Mouse (Mus musculus) liver, postnatal 0 days (tissue): ENCODE data around the gene Grid2. TPM values are rescaled to one million over a fixed set of nuclear protein-coding genes. Genes with fewer than 3 reads are reported as not detected.

ENCODE experiments used
- ATAC-seq: fragments of 200-750 bp; cut with Nextera tagmentation; 2 replicates; pipeline ENCODE4 v1.8.0; 2017; ENCODE audit warnings: mild to moderate bottlenecking, moderate library complexity
- DNase-seq: peaks from one replicate; pipeline ENCODE4 v3.0.0-alpha.2; 2016
- H3K27ac ChIP-seq: fragments of 300-500 bp; sonication (generic); 2 replicates; pipeline ENCODE4 v1.5.1; 2014; ENCODE audit warnings: antibody characterized with exemption, moderate library complexity, mild to moderate bottlenecking, low read depth
- H3K27me3 ChIP-seq: fragments of 300-500 bp; sonication (generic); 2 replicates; pipeline ENCODE4 v1.6.1; 2014; ENCODE audit warnings: low read length, control low read depth, mixed read lengths; ENCODE audit not compliant: insufficient read depth
- H3K36me3 ChIP-seq: fragments of 300-500 bp; sonication (generic); replicated peaks from 2 replicates; pipeline ENCODE4 v1.6.1; 2014; ENCODE audit warnings: mild to moderate bottlenecking, control low read depth, low read length, moderate library complexity, mixed read lengths; ENCODE audit not compliant: insufficient read depth
- H3K4me1 ChIP-seq: fragments of 300-500 bp; sonication (generic); 2 replicates; pipeline ENCODE4 v1.6.1; 2014; ENCODE audit warnings: antibody characterized with exemption, mild to moderate bottlenecking, control low read depth; ENCODE audit not compliant: insufficient read depth
- H3K4me2 ChIP-seq: fragments of 300-500 bp; sonication (generic); 2 replicates; pipeline ENCODE4 v1.6.1; 2014; ENCODE audit warnings: low read depth, mild to moderate bottlenecking, low read length, moderate library complexity, mixed read lengths
- H3K4me3 ChIP-seq: fragments of 300-500 bp; sonication (generic); 2 replicates; pipeline ENCODE4 v1.5.1; 2014; ENCODE audit warnings: low read depth, low read length
- H3K9ac ChIP-seq: fragments of 300-500 bp; sonication (generic); replicated peaks from 2 replicates; pipeline ENCODE4 v1.6.1; 2014; ENCODE audit warnings: mild to moderate bottlenecking, moderate library complexity
- H3K9me3 ChIP-seq: fragments of 300-500 bp; sonication (generic); 2 replicates; pipeline ENCODE4 v1.6.1; 2016; ENCODE audit warnings: mild to moderate bottlenecking, control low read depth, low read length, mixed read lengths
- CTCF ChIP-seq: sonication (generic); IDR thresholded peaks from 2 replicates; pipeline ENCODE4 v1.5.1; 2016; ENCODE audit warnings: antibody characterized with exemption, low read depth
- EP300 ChIP-seq: IDR thresholded peaks from 2 replicates; pipeline ENCODE4 v1.6.1; 2016; ENCODE audit warnings: antibody characterized with exemption, low read depth, mild to moderate bottlenecking
- WGBS: fragments of 180-500 bp; shearing (Covaris S2); extraction: QIAGEN DNeasy Blood & Tissue Kit; methylation state at CpG from one replicate; pipeline ENCODE4 v1.1.7; 2014; ENCODE audit not compliant: insufficient replicate concordance; 5-methylcytosine and 5-hydroxymethylcytosine counted together
- polyA plus RNA-seq: library from polyadenylated mRNA; unstranded; fragments of >200 nt; fragmentation: Nextera tagmentation; extraction: Ambion mirVana; gene quantifications from 2 replicates; pipeline ENCODE4 v1.2.1, GENCODE M21; 2015

The Grid2 gene
- polyA plus RNA-seq, 1 experiment from 2014 or later = not detected

- Histone ChIP-seq H3K9me3 (no peaks in the 10 kb centered on the region), H3K9ac (no peak overlapping the region), H3K27me3 (no peaks in the 10 kb centered on the region), H3K36me3 (no peaks in the 10 kb centered on the region), H3K27ac (no peak overlapping the region), H3K4me1 (no peaks in the 10 kb centered on the region), H3K4me2 (no peak overlapping the region), H3K4me3 (no peak overlapping the region)
- ATAC-seq = no peak
- WGBS = 73% methylated on average over 6 of the region's 6 CpGs
- no peak for DNase-seq
- no peak for TF ChIP-seq CTCF
- TF ChIP-seq EP300 = no peak
Measured at GRCm38 (mm10) chr6:63964269-63964668, 708.6 kb downstream of the Grid2 start.

- H3K27ac ChIP-seq = no peak overlapping the region
- 61% methylated on average over 2 of the region's 2 CpGs for WGBS
- H3K36me3 ChIP-seq = no peaks in the 10 kb centered on the region
- H3K4me1 ChIP-seq = no peaks in the 10 kb centered on the region
- H3K9ac ChIP-seq = no peak overlapping the region
- DNase-seq (no peak), ATAC-seq (no peak)
- H3K4me2 ChIP-seq = no peak overlapping the region
- H3K27me3 ChIP-seq = no peaks in the 10 kb centered on the region
- TF ChIP-seq EP300 = no peak
- TF ChIP-seq CTCF = no peak
- H3K9me3 ChIP-seq = no peaks in the 10 kb centered on the region
- no peak overlapping the region for H3K4me3 ChIP-seq
Measured at GRCm38 (mm10) chr6:63964735-63965134, 709.1 kb downstream of the Grid2 start.

GRCm38 (mm10) chr6:64046084-64046483 is 790.4 kb downstream of the Grid2 start:
- Histone ChIP-seq H3K4me2 (no peak overlapping the region), H3K9ac (no peak overlapping the region), H3K9me3 (no peaks in the 10 kb centered on the region), H3K4me3 (no peak overlapping the region), H3K36me3 (no peaks in the 10 kb centered on the region), H3K27me3 (no peaks in the 10 kb centered on the region), H3K4me1 (no peaks in the 10 kb centered on the region), H3K27ac (no peak overlapping the region)
- DNase-seq (no peak), ATAC-seq (no peak)
- TF ChIP-seq EP300 (no peak), CTCF (no peak)
- 68% methylated on average over 2 of the region's 2 CpGs for whole genome bisulfite sequencing

- no peak overlapping the region for H3K4me3 ChIP-seq
- H3K4me1 ChIP-seq = no peaks in the 10 kb centered on the region
- WGBS = 83% methylated on average over 1 of the region's 1 CpGs
- H3K4me2 ChIP-seq = no peak overlapping the region
- no peaks in the 10 kb centered on the region for H3K27me3 ChIP-seq
- H3K36me3 ChIP-seq = no peaks in the 10 kb centered on the region
- DNase-seq (no peak), ATAC-seq (no peak)
- H3K9ac ChIP-seq = no peak overlapping the region
- no peak overlapping the region for H3K27ac ChIP-seq
- H3K9me3 ChIP-seq = no peaks in the 10 kb centered on the region
- TF ChIP-seq CTCF (no peak), EP300 (no peak)
Measured at GRCm38 (mm10) chr6:64046732-64047131, 791.1 kb downstream of the Grid2 start.

- TF ChIP-seq EP300 (no peak), CTCF (no peak)
- whole genome bisulfite sequencing = 77% methylated on average over 5 of the region's 5 CpGs
- DNase-seq = no peak
Measured at GRCm38 (mm10) chr6:64047950-64048349, 792.3 kb downstream of the Grid2 start.

GRCm38 (mm10) chr6:64063858-64064257 is 808.2 kb downstream of the Grid2 start:
- DNase-seq (no peak), ATAC-seq (no peak)
- Histone ChIP-seq H3K9me3 (no peaks in the 10 kb centered on the region; the same call in 1 of the 2 replicates), H3K27me3 (no peaks in the 10 kb centered on the region), H3K36me3 (no peaks in the 10 kb centered on the region), H3K27ac (no peak overlapping the region), H3K9ac (no peak overlapping the region), H3K4me2 (no peak overlapping the region), H3K4me1 (no peaks in the 10 kb centered on the region), H3K4me3 (no peak overlapping the region)
- TF ChIP-seq CTCF = no peak
- no peak for TF ChIP-seq EP300
- 79% methylated on average over 7 of the region's 7 CpGs for WGBS

More at GRCm38 (mm10) chr6:64047950-64048349, 792.3 kb downstream of the Grid2 start:
- Histone ChIP-seq H3K4me3 (no peak overlapping the region), H3K4me1 (no peaks in the 10 kb centered on the region), H3K27me3 (no peaks in the 10 kb centered on the region), H3K4me2 (no peak overlapping the region), H3K9me3 (no peaks in the 10 kb centered on the region), H3K9ac (no peak overlapping the region), H3K27ac (no peak overlapping the region), H3K36me3 (no peaks in the 10 kb centered on the region)
- no peak for ATAC-seq

GRCm38 (mm10) chr6:64064704-64065103 is 809.0 kb downstream of the Grid2 start:
- DNase-seq (no peak), ATAC-seq (no peak)
- Histone ChIP-seq H3K9me3 (no peaks in the 10 kb centered on the region; the same call in 1 of the 2 replicates), H3K27me3 (no peaks in the 10 kb centered on the region), H3K4me2 (no peak overlapping the region), H3K4me3 (no peak overlapping the region), H3K4me1 (no peaks in the 10 kb centered on the region), H3K27ac (no peak overlapping the region), H3K36me3 (no peaks in the 10 kb centered on the region), H3K9ac (no peak overlapping the region)
- TF ChIP-seq EP300 = no peak
- no peak for TF ChIP-seq CTCF
- WGBS = 75% methylated on average over 2 of the region's 2 CpGs
